Mouse (Mus musculus) ES-E14 (cell line): Measurements from ENCODE around the gene Cend1. TPM values are rescaled to one million over a fixed set of nuclear protein-coding genes. Genes with fewer than 3 reads are reported as not detected.
A peak's percentile ranks its signal among the peaks of the same experiment; 100 is the strongest.

Experiments
- DNase-seq: peaks from one replicate; pipeline ENCODE4 v3.0.0-alpha.2; 2013; ENCODE audit warnings: low read depth, low spot score
- H3K27ac ChIP-seq: 2 replicates; pipeline ENCODE4 v1.5.1; 2012; ENCODE audit warnings: low read depth, mild to moderate bottlenecking, low read length, moderate library complexity, mixed read lengths; ENCODE audit not compliant: poor library complexity, insufficient read depth, severe bottlenecking
- H3K36me3 ChIP-seq: 2 replicates; pipeline ENCODE4 v1.6.1; 2012; ENCODE audit warnings: mild to moderate bottlenecking, low read length, moderate library complexity, mixed read lengths; ENCODE audit not compliant: control insufficient read depth, poor library complexity, insufficient read depth, severe bottlenecking
- H3K4me1 ChIP-seq, 2 experiments: fragments of 150-350 bp in 1 of 2; sonication (generic) in 1 of 2; 2 replicates each; pipeline ENCODE4 v1.6.1; 2012; ENCODE audit warnings: low read length in 2 of 2, mild to moderate bottlenecking in 1 of 2, mixed read lengths in 1 of 2; ENCODE audit not compliant: control insufficient read depth in 2 of 2, insufficient read depth in 2 of 2, poor library complexity in 1 of 2
- H3K4me3 ChIP-seq, 2 experiments: fragments of 150-350 bp in 1 of 2; sonication (generic) in 1 of 2; 2 replicates each; pipeline ENCODE4 v1.5.1; 2012; ENCODE audit warnings: low read length in 2 of 2, low read depth in 1 of 2, mild to moderate bottlenecking in 1 of 2, mixed read lengths in 1 of 2; ENCODE audit not compliant: insufficient read depth in 1 of 2, poor library complexity in 1 of 2, severe bottlenecking in 1 of 2
- H3K9ac ChIP-seq: 2 replicates; pipeline ENCODE4 v1.6.1; 2012; ENCODE audit warnings: low read depth, mild to moderate bottlenecking, low read length, mixed read lengths; ENCODE audit not compliant: poor library complexity, insufficient read depth, severe bottlenecking
- H3K9me3 ChIP-seq: fragments of 150-350 bp; sonication (generic); 2 replicates; pipeline ENCODE4 v1.6.1; 2012; ENCODE audit warnings: low read depth, mild to moderate bottlenecking, low read length; ENCODE audit not compliant: control insufficient read depth, insufficient read depth
- CHD2 ChIP-seq: IDR thresholded peaks from 2 replicates; pipeline ENCODE4 v1.6.1; 2014; ENCODE audit warnings: mild to moderate bottlenecking, low read depth, low read length, inconsistent platforms
- HCFC1 ChIP-seq: IDR thresholded peaks from 2 replicates; pipeline ENCODE4 v1.6.1; 2012; ENCODE audit warnings: low read length, inconsistent platforms, borderline replicate concordance; ENCODE audit not compliant: insufficient read depth
- MAFK ChIP-seq: IDR thresholded peaks from 2 replicates; pipeline ENCODE4 v1.6.1; 2014; ENCODE audit warnings: mild to moderate bottlenecking, low read depth, low read length, inconsistent platforms; ENCODE audit not compliant: insufficient read depth
- ZC3H11A ChIP-seq: IDR thresholded peaks from 2 replicates; pipeline ENCODE4 v1.6.1; 2012; ENCODE audit warnings: low read depth, mild to moderate bottlenecking, inconsistent platforms, low read length, borderline replicate concordance
- ZNF384 ChIP-seq: IDR thresholded peaks from 2 replicates; pipeline ENCODE4 v1.6.1; 2012; ENCODE audit warnings: low read depth, low read length, inconsistent platforms
- in situ Hi-C, 2 experiments: fragments of 600-800 bp; cut with MboI; formaldehyde crosslinking; loops; one replicate each; pipeline ENCODE4 v1.15.1; 2025; ENCODE audit warnings: low sequenced_read_pairs in 2 of 2, inconsistent platforms in 1 of 2; ENCODE audit not compliant: unreplicated experiment in 2 of 2
- total RNA-seq: library from RNA; depleted of rRNA; stranded (reverse); fragments of 300-350 nt; gene quantifications from 2 replicates; pipeline ENCODE4 v1.2.3, GENCODE M21; 2012

Gene Cend1
- total RNA-seq, 1 experiment = 2.7 TPM

- H3K9ac ChIP-seq = peak overlapping the region; percentile 89
- H3K9me3 ChIP-seq = no peaks in the 10 kb centered on the region
- H3K27ac ChIP-seq = peak overlapping the region; percentile 36; the same call in 1 of the 2 replicates
- H3K36me3 ChIP-seq = peaks cover 9% of the 10 kb centered on the region
- no peak for TF ChIP-seq HCFC1
- TF ChIP-seq CHD2 = no peak
- no peak for TF ChIP-seq ZNF384
- TF ChIP-seq MAFK = no peak
- TF ChIP-seq ZC3H11A = no peak
- peaks cover 3 to 13% of the 10 kb centered on the region in 2 experiments; a peak in 2 of 4 replicates for H3K4me1 ChIP-seq
- no peak for DNase-seq
- H3K4me3 ChIP-seq = peak overlapping the region; percentile 88 to 98
- in situ Hi-C loops = no loop called here
Observed at GRCm38 (mm10) chr7:141476226-141476980, 47.1 kb upstream of the Cend1 start.

GRCm38 (mm10) chr7:141475805-141476158 is 46.5 kb upstream of the Cend1 start:
- H3K36me3 ChIP-seq = peaks cover 13% of the 10 kb centered on the region
- H3K4me1 ChIP-seq = peaks cover 0 to 11% of the 10 kb centered on the region in 2 experiments; a peak in 2 of 4 replicates
- no peak for DNase-seq
- no peaks in the 10 kb centered on the region for H3K9me3 ChIP-seq
- peak overlapping the region; percentile 88 to 98 for H3K4me3 ChIP-seq
- no peak overlapping the region for H3K27ac ChIP-seq
- TF ChIP-seq ZNF384 (no peak), ZC3H11A (no peak), MAFK (no peak), HCFC1 (no peak), CHD2 (no peak)
- peak overlapping the region; percentile 89 for H3K9ac ChIP-seq
- in situ Hi-C loops = no loop called here

DNA sequence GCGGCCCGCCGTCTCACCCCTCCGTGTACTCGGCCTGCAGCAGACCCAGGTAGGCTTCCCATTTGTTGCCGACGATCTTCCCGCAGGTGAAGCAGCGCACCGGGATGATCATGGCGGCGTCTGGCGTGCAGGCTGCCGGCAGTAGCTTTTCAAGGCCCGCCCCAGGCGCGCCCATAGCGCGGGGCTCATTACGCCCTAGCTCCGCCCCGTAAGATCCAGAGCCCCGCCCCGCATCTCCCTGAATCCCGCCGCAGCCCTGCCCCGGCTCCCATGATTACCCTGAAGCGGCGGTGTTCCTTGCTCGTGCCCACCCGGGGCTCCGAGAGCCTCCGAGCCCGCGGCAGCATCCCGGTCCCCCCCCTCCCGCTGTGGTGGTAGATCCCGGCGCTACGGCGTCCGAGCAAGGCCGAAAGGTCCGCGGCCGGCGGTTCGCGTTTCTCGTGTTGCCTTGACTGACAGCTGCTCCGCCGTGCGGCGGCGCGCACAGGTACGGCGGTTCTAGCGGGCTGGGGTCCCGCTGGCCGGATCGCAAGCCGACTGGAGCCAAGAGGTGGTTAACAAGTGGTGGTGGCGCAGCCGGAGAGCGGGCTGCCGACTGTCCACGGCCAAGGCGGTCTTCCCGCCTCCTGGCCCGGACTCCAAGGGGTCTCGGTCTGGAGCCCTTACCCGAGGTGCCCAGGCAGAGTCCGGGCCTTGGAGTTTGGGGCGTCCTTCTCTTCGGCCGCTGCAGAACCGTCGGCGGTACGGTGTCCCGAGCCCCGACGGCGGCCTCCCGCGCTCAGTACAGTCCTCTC is 45.9 kb upstream of the Cend1 start, which contains the start of the genes Polr2l and Tspan4:
Gene Polr2l, minus strand, starts transcription at position 122 of the 794 bp plus-strand sequence.
Gene Tspan4, plus strand, starts transcription at position 230 of the 794 bp plus-strand sequence.
- in situ Hi-C loops = no loop called here
- Histone ChIP-seq H3K4me1 (peaks cover 0 to 15% of the 10 kb centered on the region in 2 experiments; a peak in 3 of 4 replicates), H3K4me3 (peak within 1 kb of the TSS; percentile 88 to 98), H3K9me3 (no peaks in the 10 kb centered on the region), H3K9ac (peak within 1 kb of the TSS; percentile 89), H3K27ac (peak within 1 kb of the TSS; percentile 64; the same call in 1 of the 2 replicates), H3K36me3 (peaks cover 18% of the 10 kb centered on the region)
- TF ChIP-seq HCFC1 (peak; percentile 65; the same call in 1 of the 2 replicates), MAFK (no peak)
- no peak for DNase-seq

GRCm38 (mm10) chr7:141474160-141474559 is 44.9 kb upstream of the Cend1 start:
- Histone ChIP-seq H3K27ac (no peak overlapping the region), H3K36me3 (peaks cover 27% of the 10 kb centered on the region), H3K4me1 (peaks cover 0 to 23% of the 10 kb centered on the region in 2 experiments; a peak in 3 of 4 replicates), H3K9ac (peak overlapping the region; percentile 89), H3K4me3 (peak overlapping the region; percentile 88 to 98), H3K9me3 (no peaks in the 10 kb centered on the region)
- no peak for DNase-seq
- in situ Hi-C loops = no loop called here
- TF ChIP-seq ZC3H11A (no peak), ZNF384 (no peak), HCFC1 (no peak), CHD2 (no peak), MAFK (no peak)
